Mouse (Mus musculus): ENCODE measurements at regions not wholly inside any gene's neighbourhood (a gene's known extent, or its start where the extent isn't known, plus 50 kb on each side); places are given as distances from the start of the nearest gene placed in this dataset.
"Not testable (repeated sequence)": the region's sequence is repeated elsewhere in the genome, so short reads cannot be mapped to it uniquely, and the experiment has no call there.

DNA sequence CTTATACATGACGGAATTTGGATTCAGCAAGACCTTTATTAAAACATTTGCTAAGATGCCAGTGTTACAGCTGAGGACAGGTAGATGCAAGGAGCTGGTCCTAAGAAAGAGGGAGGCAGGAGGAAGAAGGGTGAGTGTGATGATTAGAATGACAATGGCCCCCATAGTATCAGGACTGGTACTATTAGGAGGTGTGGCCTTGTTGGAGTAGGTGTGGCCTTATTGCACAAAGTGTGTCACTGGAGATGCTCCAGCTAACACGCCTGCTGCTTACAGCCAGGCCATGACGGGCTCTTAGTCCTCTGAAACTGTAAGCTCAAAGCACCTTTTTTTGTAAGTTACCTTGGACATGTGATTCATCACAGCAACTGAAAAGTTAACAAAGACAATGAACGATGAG, 82.0 kb downstream of the Rassf10 start:
- no peaks in the 10 kb centered on the region for H3K27me3 ChIP-seq (ENCODE audit: control insufficient read depth, insufficient read depth, low read length)
- no peak overlapping the region for H3K27ac ChIP-seq (ENCODE audit: low read depth, low read length)
- no peaks in the 10 kb centered on the region for H3K4me1 ChIP-seq (ENCODE audit: control insufficient read depth, insufficient read depth, low read length)
- H3K4me2 ChIP-seq (ENCODE audit: low read depth, low read length) = no peak overlapping the region
- WGBS = 88% methylated on average over 4 of the region's 4 CpGs
- no peak overlapping the region for H3K4me3 ChIP-seq (ENCODE audit: low read depth, low read length)
- no peaks in the 10 kb centered on the region for H3K36me3 ChIP-seq (ENCODE audit: control insufficient read depth, insufficient read depth, low read length)
- no peaks in the 10 kb centered on the region for H3K9me3 ChIP-seq (ENCODE audit: control insufficient read depth, low read length)
- H3K9ac ChIP-seq (replicated peaks; ENCODE audit: low read depth, low read length) = no peak overlapping the region
- ATAC-seq (ENCODE audit: low read depth) = no peak

DNA sequence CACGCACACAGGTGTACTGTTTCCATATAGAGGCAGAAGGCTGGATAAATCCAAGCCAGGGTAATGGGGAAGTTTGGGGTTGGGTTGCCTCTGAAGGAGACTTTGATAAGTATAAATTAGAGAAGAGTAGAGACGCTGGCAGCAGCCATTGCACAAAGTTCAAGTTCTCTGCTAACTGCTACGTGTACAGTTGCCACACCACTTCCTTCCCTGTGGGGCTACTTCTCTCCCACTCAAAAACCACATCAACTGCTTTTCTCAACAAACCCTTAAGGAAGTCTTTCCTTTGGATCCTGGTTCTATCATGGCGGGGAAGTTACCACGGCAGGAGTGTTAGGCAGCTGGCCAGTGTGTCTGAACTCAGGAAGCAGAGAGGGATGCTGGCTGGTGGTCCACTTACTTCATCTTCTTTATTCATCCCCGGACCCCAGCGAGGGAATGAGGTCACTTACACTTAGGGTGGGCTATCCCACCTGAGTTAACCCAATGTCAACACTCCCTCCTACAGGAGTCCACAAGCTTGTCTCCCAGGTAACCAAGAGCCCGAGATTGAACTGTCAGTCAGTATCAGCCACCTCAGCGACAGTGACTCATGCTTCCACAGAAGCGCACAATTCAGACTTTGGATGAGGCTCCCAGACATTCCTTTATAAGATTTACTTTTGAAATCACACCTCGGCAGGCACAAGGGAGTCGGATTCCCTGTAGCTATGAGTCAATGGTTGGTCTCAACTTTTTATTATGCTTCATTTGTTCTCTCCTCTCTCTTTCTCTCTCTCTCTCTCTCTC, 84.3 kb downstream of the Rassf10 start:
- Histone ChIP-seq H3K27me3 (ENCODE audit: control insufficient read depth, insufficient read depth, low read length) (no peaks in the 10 kb centered on the region), H3K9ac (replicated peaks; ENCODE audit: low read depth, low read length) (no peak overlapping the region), H3K27ac (ENCODE audit: low read depth, low read length) (no peak overlapping the region), H3K4me3 (ENCODE audit: low read depth, low read length) (no peak overlapping the region), H3K4me2 (ENCODE audit: low read depth, low read length) (no peak overlapping the region), H3K4me1 (ENCODE audit: control insufficient read depth, insufficient read depth, low read length) (no peaks in the 10 kb centered on the region), H3K9me3 (ENCODE audit: control insufficient read depth, low read length) (no peaks in the 10 kb centered on the region), H3K36me3 (ENCODE audit: control insufficient read depth, insufficient read depth, low read length) (no peaks in the 10 kb centered on the region)
- 81% methylated on average over 12 of the region's 12 CpGs for WGBS
- ATAC-seq (ENCODE audit: low read depth) = no peak

DNA sequence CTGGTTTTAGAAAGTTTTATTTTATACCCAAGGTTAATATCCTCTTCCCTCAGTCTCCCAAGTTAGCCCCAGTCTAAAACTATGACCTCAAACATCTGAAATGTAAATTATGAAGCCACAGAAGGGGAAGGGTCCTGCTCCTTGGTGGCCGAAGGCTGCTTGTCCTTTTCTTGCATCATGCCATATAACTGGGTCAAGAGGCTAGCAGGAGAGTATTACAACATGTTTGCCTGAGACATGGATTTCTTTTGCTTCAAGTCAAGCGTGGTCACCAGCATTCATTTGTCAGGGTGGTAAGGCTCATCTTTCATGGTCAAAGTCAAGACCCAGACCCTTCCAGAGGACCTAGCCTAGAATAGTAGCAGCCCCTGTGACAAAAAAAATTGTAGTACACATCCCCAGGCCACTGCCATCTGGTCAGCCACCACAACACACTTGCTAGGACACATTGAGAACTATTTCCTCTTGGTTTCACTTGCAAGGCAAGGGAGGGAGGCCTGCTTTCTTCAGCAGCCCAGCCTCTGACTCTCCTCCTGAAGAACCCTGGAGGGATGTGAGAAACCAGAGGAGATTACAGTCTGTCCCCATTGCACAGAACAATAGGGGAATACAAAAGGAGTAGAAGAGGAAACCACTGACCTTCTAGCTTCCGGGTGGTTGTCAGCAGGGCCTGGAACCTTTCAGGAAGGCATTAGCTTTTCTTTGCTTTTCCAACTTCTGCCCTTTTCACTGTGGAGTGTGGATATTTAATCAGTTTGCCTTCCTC, 85.3 kb downstream of the Rassf10 start:
- Histone ChIP-seq H3K36me3 (ENCODE audit: control insufficient read depth, insufficient read depth, low read length) (no peaks in the 10 kb centered on the region), H3K9ac (replicated peaks; ENCODE audit: low read depth, low read length) (no peak overlapping the region), H3K27ac (ENCODE audit: low read depth, low read length) (no peak overlapping the region), H3K9me3 (ENCODE audit: control insufficient read depth, low read length) (no peaks in the 10 kb centered on the region), H3K27me3 (ENCODE audit: control insufficient read depth, insufficient read depth, low read length) (no peaks in the 10 kb centered on the region), H3K4me2 (ENCODE audit: low read depth, low read length) (no peak overlapping the region), H3K4me1 (ENCODE audit: control insufficient read depth, insufficient read depth, low read length) (no peaks in the 10 kb centered on the region), H3K4me3 (ENCODE audit: low read depth, low read length) (no peak overlapping the region)
- 67% methylated on average over 3 of the region's 3 CpGs for WGBS
- no peak for ATAC-seq (ENCODE audit: low read depth)

DNA sequence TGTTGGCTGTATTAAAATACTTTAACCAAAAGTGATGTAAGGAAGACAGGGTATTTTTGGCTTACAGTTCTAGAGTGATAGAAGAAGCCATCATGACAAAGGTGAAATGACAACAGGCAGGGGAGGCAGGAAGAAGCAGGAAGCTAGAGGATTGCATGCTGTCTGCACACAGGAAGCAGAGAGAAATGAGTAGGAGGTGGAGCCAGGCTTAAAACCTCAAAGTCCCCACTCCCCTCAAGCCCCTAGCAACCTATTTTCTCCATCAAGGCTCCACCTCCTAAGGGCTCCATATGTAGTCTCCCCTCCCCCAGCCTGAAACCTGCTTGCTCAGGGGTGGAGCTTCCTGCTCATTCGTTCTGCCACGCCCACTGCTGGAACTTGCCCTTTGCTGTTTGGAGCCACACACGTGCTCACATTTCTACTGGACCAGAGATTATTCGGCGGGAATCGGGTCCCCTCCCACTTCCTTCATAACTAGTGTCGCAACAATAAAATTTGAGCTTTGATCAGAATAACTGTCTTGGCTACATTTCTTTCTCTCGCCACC, 91.9 kb downstream of the Rassf10 start:
- H3K36me3 ChIP-seq (ENCODE audit: control insufficient read depth, insufficient read depth, low read length); H3K27ac ChIP-seq (ENCODE audit: low read depth, low read length); H3K9me3 ChIP-seq (ENCODE audit: control insufficient read depth, low read length); ATAC-seq (ENCODE audit: low read depth); H3K9ac ChIP-seq (replicated peaks; ENCODE audit: low read depth, low read length); H3K27me3 ChIP-seq (ENCODE audit: control insufficient read depth, insufficient read depth, low read length); H3K4me2 ChIP-seq (ENCODE audit: low read depth, low read length); H3K4me1 ChIP-seq (ENCODE audit: control insufficient read depth, insufficient read depth, low read length); H3K4me3 ChIP-seq (ENCODE audit: low read depth, low read length): not testable (repeated sequence)
- 72% methylated on average over 7 of the region's 8 CpGs for WGBS

DNA sequence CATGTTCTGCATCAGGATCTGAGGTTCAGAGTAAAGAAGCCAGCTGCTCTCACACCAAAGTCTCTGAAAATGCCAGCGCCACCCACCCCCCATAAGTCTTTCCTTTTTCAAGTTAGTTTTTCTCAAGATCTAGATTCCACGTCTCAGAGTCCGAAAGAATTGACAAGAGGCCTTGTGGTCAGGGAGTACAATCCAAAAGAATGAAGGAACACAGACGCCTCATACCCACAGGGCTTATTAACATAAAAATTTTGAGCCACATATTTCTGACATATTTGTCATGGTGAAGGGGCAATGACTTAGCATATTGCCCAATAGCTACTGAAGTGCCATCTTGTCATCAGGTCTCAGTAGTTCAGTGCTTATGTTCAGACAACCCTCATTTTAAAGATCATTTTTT, 92.6 kb downstream of the Rassf10 start:
- Histone ChIP-seq H3K36me3 (ENCODE audit: control insufficient read depth, insufficient read depth, low read length) (no peaks in the 10 kb centered on the region), H3K27me3 (ENCODE audit: control insufficient read depth, insufficient read depth, low read length) (no peaks in the 10 kb centered on the region), H3K4me2 (ENCODE audit: low read depth, low read length) (no peak overlapping the region), H3K9ac (replicated peaks; ENCODE audit: low read depth, low read length) (no peak overlapping the region), H3K4me3 (ENCODE audit: low read depth, low read length) (no peak overlapping the region), H3K9me3 (ENCODE audit: control insufficient read depth, low read length) (no peaks in the 10 kb centered on the region), H3K27ac (ENCODE audit: low read depth, low read length) (no peak overlapping the region), H3K4me1 (ENCODE audit: control insufficient read depth, insufficient read depth, low read length) (no peaks in the 10 kb centered on the region)
- no peak for ATAC-seq (ENCODE audit: low read depth)
- 95% methylated on average over 4 of the region's 4 CpGs for WGBS

DNA sequence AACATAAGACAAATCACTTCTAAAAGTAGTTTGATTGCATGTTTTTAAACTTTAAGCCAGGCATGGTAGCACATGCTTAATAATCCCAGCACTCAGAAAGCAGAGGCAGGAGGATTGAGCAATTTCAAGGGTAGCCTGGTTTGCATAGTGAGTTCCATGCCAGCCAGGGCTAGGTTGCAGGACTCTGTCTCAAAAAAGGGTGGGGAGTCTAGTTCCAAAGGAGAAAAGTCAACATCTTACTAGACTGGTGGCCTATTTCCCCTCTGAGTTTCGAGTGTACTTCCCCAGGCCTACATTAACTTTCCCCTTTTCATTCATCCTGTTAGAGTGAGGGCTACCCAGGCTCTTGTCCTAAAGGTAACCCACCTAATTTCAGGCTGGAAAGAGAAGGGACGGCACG, 93.8 kb downstream of the Rassf10 start:
- H3K27me3 ChIP-seq (ENCODE audit: control insufficient read depth, insufficient read depth, low read length) = no peaks in the 10 kb centered on the region
- no peak for ATAC-seq (ENCODE audit: low read depth)
- no peaks in the 10 kb centered on the region for H3K9me3 ChIP-seq (ENCODE audit: control insufficient read depth, low read length)
- no peaks in the 10 kb centered on the region for H3K36me3 ChIP-seq (ENCODE audit: control insufficient read depth, insufficient read depth, low read length)
- H3K4me2 ChIP-seq (ENCODE audit: low read depth, low read length) = no peak overlapping the region
- WGBS = 73% methylated on average over 3 of the region's 3 CpGs
- H3K9ac ChIP-seq (replicated peaks; ENCODE audit: low read depth, low read length) = no peak overlapping the region
- H3K27ac ChIP-seq (ENCODE audit: low read depth, low read length) = peak overlapping the region; percentile 35; the same call in 1 of the 2 replicates
- no peaks in the 10 kb centered on the region for H3K4me1 ChIP-seq (ENCODE audit: control insufficient read depth, insufficient read depth, low read length)
- no peak overlapping the region for H3K4me3 ChIP-seq (ENCODE audit: low read depth, low read length)

DNA sequence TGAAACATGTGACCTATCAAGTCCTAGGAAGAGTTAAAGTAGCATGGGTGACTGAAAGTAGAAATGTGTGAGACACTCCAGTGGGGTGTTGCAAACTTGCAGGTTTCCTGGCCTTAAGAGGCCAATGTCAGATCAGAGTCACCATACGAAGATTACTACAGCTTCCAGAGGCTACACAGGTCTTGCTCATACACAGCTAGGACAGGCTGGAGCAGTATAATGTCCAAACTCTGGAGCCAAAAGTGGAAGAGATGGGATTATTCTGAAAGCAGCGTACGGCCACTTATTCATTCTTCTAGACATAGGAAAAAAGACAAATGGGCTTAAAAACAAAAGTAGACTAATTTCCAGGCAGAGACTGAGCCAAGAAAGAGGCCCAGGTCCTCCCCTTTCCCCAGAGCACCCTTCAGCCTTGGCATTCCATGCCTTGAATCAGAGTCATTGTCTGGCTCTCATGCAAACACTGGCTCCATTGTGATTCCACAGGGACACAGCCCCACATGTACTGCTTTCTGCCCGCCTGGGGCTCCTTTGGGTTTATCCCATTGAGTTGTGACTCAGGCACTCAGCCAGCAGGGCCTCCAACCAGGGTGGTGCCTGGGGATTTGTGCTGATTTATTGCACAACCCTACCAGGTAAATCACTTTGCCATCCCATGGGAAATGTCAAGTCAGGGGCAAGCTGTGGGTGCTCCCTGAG, 94.5 kb downstream of the Rassf10 start:
- Histone ChIP-seq H3K9me3 (ENCODE audit: control insufficient read depth, low read length) (no peaks in the 10 kb centered on the region), H3K4me1 (ENCODE audit: control insufficient read depth, insufficient read depth, low read length) (no peaks in the 10 kb centered on the region), H3K4me3 (ENCODE audit: low read depth, low read length) (no peak overlapping the region), H3K27me3 (ENCODE audit: control insufficient read depth, insufficient read depth, low read length) (no peaks in the 10 kb centered on the region), H3K36me3 (ENCODE audit: control insufficient read depth, insufficient read depth, low read length) (no peaks in the 10 kb centered on the region), H3K27ac (ENCODE audit: low read depth, low read length) (peak overlapping the region; percentile 35; the same call in 1 of the 2 replicates), H3K9ac (replicated peaks; ENCODE audit: low read depth, low read length) (no peak overlapping the region), H3K4me2 (ENCODE audit: low read depth, low read length) (no peak overlapping the region)
- peak; percentile 94 for ATAC-seq (ENCODE audit: low read depth)
- 37% methylated on average over 4 of the region's 4 CpGs for WGBS

DNA sequence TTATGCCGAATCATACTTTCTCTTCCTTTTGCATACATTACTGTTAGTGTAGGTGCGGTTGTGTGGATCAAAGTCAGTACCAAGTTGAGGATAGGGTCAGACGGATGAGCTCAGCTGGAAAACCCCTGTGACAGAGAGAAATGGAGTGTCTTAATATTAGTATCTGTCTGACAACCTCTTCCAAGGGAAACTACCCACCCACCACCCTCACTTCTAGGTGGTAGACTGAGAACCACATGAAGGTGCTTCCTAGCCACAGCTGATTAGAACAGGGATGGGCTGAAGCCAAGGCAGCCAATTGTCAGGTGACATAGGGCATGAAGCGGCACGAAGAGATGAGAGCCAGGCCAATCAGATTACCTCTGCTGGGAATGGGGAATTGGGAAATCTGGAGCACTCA, 95.7 kb downstream of the Rassf10 start:
- H3K4me1 ChIP-seq (ENCODE audit: control insufficient read depth, insufficient read depth, low read length) = no peaks in the 10 kb centered on the region
- H3K27me3 ChIP-seq (ENCODE audit: control insufficient read depth, insufficient read depth, low read length) = no peaks in the 10 kb centered on the region
- no peak overlapping the region for H3K4me3 ChIP-seq (ENCODE audit: low read depth, low read length)
- no peak for ATAC-seq (ENCODE audit: low read depth)
- no peaks in the 10 kb centered on the region for H3K9me3 ChIP-seq (ENCODE audit: control insufficient read depth, low read length)
- no peak overlapping the region for H3K4me2 ChIP-seq (ENCODE audit: low read depth, low read length)
- no peak overlapping the region for H3K27ac ChIP-seq (ENCODE audit: low read depth, low read length)
- 94% methylated on average over 5 of the region's 5 CpGs for WGBS
- no peaks in the 10 kb centered on the region for H3K36me3 ChIP-seq (ENCODE audit: control insufficient read depth, insufficient read depth, low read length)
- H3K9ac ChIP-seq (replicated peaks; ENCODE audit: low read depth, low read length) = no peak overlapping the region

DNA sequence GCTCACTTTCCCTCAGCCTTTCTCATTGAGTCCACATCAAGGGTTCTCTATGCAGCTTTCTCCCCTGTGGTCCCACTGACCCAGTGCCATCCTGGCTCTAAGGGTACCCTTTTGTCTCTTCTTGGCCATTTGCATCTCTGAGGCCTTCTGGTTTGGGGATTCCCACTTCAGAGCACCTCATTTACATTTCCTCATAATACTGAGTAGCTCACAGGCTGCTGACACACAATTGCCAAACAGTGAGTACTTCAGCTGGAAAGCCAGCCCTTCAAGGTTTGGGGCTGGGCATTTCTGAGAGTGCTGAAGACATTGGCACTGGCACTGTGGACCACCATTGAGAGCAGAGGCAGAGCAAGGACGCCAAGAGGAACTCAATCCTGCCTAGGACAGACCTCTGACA, 99.2 kb downstream of the Rassf10 start:
- Histone ChIP-seq H3K4me1 (ENCODE audit: control insufficient read depth, insufficient read depth, low read length) (no peaks in the 10 kb centered on the region), H3K4me2 (ENCODE audit: low read depth, low read length) (no peak overlapping the region), H3K27me3 (ENCODE audit: control insufficient read depth, insufficient read depth, low read length) (no peaks in the 10 kb centered on the region), H3K36me3 (ENCODE audit: control insufficient read depth, insufficient read depth, low read length) (no peaks in the 10 kb centered on the region), H3K4me3 (ENCODE audit: low read depth, low read length) (no peak overlapping the region), H3K9ac (replicated peaks; ENCODE audit: low read depth, low read length) (no peak overlapping the region), H3K27ac (ENCODE audit: low read depth, low read length) (no peak overlapping the region), H3K9me3 (ENCODE audit: control insufficient read depth, low read length) (no peaks in the 10 kb centered on the region)
- 48% methylated on average over 1 of the region's 1 CpGs for WGBS
- ATAC-seq (ENCODE audit: low read depth) = no peak

Measured in neural tube, embryonic 14.5 days (tissue).